Mouse (Mus musculus) MEL (cell line): ENCODE results near the gene Eif4e2.

Experiments used
- CTCF ChIP-seq, 3 experiments: IDR thresholded peaks in 2 of 3; conservative IDR thresholded peaks in 1 of 3; 2 replicates each; pipeline ENCODE4 v1.5.1; 2011 to 2012; ENCODE audit warnings: low read length in 3 of 3, low read depth in 2 of 3, mild to moderate bottlenecking in 2 of 3, improper control_type of control experiment in 1 of 3, inconsistent platforms in 1 of 3, mixed read lengths in 1 of 3, moderate library complexity in 1 of 3; ENCODE audit not compliant: control insufficient read depth in 1 of 3, insufficient read depth in 1 of 3, poor library complexity in 1 of 3, severe bottlenecking in 1 of 3
- GABPA ChIP-seq: IDR thresholded peaks from 2 replicates; pipeline ENCODE4 v1.6.1; 2012; ENCODE audit warnings: low read depth, mild to moderate bottlenecking, inconsistent platforms, low read length, improper control_type of control experiment, moderate library complexity
- MAFK ChIP-seq: IDR thresholded peaks from 2 replicates; pipeline ENCODE4 v1.6.1; 2011; ENCODE audit warnings: low read depth, mild to moderate bottlenecking, low read length, improper control_type of control experiment, borderline replicate concordance
- NELFE ChIP-seq: IDR thresholded peaks from 2 replicates; pipeline ENCODE4 v1.6.1; 2011; ENCODE audit warnings: low read depth, low read length, improper control_type of control experiment
- POLR2A ChIP-seq, 2 experiments: IDR thresholded peaks; 2 replicates each; pipeline ENCODE4 v1.6.1; 2011 to 2012; ENCODE audit warnings: low read length in 2 of 2, mild to moderate bottlenecking in 2 of 2, control low read depth in 1 of 2, improper control_type of control experiment in 1 of 2, low read depth in 1 of 2, moderate library complexity in 1 of 2; ENCODE audit not compliant: control insufficient read depth in 1 of 2, insufficient read depth in 1 of 2, poor library complexity in 1 of 2
- SMC3 ChIP-seq: IDR thresholded peaks from 2 replicates; pipeline ENCODE4 v1.6.1; 2011; ENCODE audit warnings: low read depth, low read length, improper control_type of control experiment

DNA sequence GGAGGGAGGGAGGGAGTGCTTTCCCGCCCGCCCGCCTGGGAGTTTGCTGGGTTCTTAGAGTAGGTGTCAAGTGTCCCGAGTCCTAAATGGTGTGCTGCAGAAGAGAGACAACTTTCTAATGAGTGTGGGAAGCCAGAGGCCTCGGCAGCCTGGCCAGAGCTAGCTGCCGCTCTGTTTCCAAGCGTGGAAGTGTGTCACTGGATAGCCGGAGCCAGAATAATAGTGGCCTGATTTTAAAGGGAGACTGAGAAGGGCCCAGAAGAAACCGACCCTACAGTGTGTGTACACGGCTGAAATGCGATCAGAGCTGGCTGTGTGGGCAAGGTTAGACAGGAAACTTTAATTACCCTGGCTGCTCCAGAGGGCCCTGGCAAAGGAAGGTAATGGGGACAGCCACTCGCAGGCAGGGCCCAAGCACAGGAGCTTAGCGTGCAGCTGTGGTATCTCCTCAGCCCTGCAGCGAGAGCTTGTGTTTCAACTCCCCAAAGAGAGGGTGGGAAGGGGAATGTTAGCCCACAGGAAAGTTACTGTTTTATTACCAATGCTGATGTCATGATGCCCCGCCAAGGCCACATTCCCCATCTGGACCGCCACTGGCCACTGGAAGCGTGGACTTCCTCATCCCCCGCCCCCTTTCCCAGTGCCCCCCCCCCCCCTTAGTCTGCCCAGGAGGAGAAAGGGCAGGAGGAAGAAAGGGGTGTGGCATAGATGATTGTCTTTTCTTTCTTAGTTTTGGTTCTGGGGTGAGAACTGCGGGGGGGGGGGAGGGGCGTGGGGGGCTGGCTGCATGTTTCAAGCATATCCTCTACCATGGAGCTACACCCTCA is 57.1 kb downstream of the Eif4e2 start:
- TF ChIP-seq CTCF (IDR thresholded peaks at IDR 0.05 in 2 of 3, conservative IDR thresholded peaks at IDR 0.05 in 1 of 3; ENCODE audit: control insufficient read depth in 1 of 3, insufficient read depth in 1 of 3, low read depth in 2 of 3, low read length in 3 of 3, poor library complexity in 1 of 3, severe bottlenecking in 1 of 3) (no peak), MAFK (no peak), POLR2A (IDR thresholded peaks at IDR 0.05; ENCODE audit: control insufficient read depth in 1 of 2, insufficient read depth in 1 of 2, low read depth in 1 of 2, low read length in 2 of 2, poor library complexity in 1 of 2) (no peak), GABPA (no peak), SMC3 (no peak), NELFE (no peak)
